Comparison of ENCODE assay signal across 12 mouse cellular contexts in genomic region chr4:139661897-139662296, GRCm38 (mm10). TPM values are rescaled to one million over a fixed set of nuclear protein-coding genes. Genes with fewer than 3 reads are reported as not detected.
"Had no signal": no experiment of that assay in that cellular context is flagged by ENCODE, and none has a peak within 500 bp of the region (broad histone marks: within the 10 kb centered on the region; RNA-seq: fewer than 3 reads in every experiment).

No protein-coding gene starts in this region.

- ATAC-seq: midbrain, embryonic 15.5 days had no signal

- DNase-seq: lung, adult 18-20 months; lung, embryonic 14.5 days; lung, postnatal 10 days; lung, postnatal 4 days; right cerebral cortex, postnatal 14 days; thymus, adult 2 months; thymus, postnatal 25 days; thymus, postnatal 4 days had no signal

RNA-seq across cellular contexts. Expression of gene Tas1r2, which starts 8.6 kb away (rescaled TPM):
- total RNA-seq: megakaryocyte, adult 5-6 weeks; megakaryocyte-erythroid progenitor cell, adult 5-6 weeks had no signal

RNA-seq across cellular contexts. Expression of gene Gm21969, which starts 58.9 kb away (rescaled TPM):
- total RNA-seq: megakaryocyte, adult 5-6 weeks; megakaryocyte-erythroid progenitor cell, adult 5-6 weeks; neutrophil, adult 5-6 weeks had no signal
